Mouse (Mus musculus) liver, embryonic 14.5 days (tissue): ENCODE measurements around the gene Dusp10. TPM values are rescaled to one million over a fixed set of nuclear protein-coding genes. Genes with fewer than 3 reads are reported as not detected.

Experiments used
- ATAC-seq: fragments of 200-750 bp; cut with Nextera tagmentation; 2 replicates; pipeline ENCODE4 v1.8.0; 2017; ENCODE audit warnings: moderate number of reproducible peaks, mild to moderate bottlenecking, moderate library complexity; ENCODE audit not compliant: insufficient read depth
- DNase-seq, 3 experiments: peaks; one replicate each; pipeline ENCODE4 v3.0.0-alpha.2; 2012 to 2013; ENCODE audit warnings: low read depth in 3 of 3, low spot score in 3 of 3
- H3K27ac ChIP-seq: fragments of 300-500 bp; sonication (generic); 2 replicates; pipeline ENCODE4 v1.5.1; 2014; ENCODE audit warnings: moderate library complexity, mild to moderate bottlenecking, control low read depth, inconsistent platforms
- H3K27me3 ChIP-seq: fragments of 300-500 bp; sonication (generic); 2 replicates; pipeline ENCODE4 v1.6.1; 2014; ENCODE audit warnings: mild to moderate bottlenecking, low read length, moderate library complexity; ENCODE audit not compliant: control insufficient read depth, insufficient read depth
- H3K36me3 ChIP-seq: fragments of 300-500 bp; sonication (generic); replicated peaks from 2 replicates; pipeline ENCODE4 v1.6.1; 2014; ENCODE audit warnings: low read depth; ENCODE audit not compliant: control insufficient read depth, insufficient read depth
- H3K4me1 ChIP-seq, 2 experiments: fragments of 200-500 bp in 1 of 2; fragments of 300-500 bp in 1 of 2; sonication (generic) in 1 of 2; replicated peaks; 2 replicates each; pipeline ENCODE4 v1.6.1; 2012 to 2014; ENCODE audit warnings: antibody characterized with exemption in 1 of 2, inconsistent platforms in 1 of 2, low read length in 1 of 2; ENCODE audit not compliant: control insufficient read depth in 2 of 2, insufficient read depth in 2 of 2
- H3K4me2 ChIP-seq: fragments of 300-500 bp; sonication (generic); 2 replicates; pipeline ENCODE4 v1.6.1; 2014; ENCODE audit warnings: low read depth, mild to moderate bottlenecking, control low read depth, moderate library complexity
- H3K4me3 ChIP-seq, 2 experiments: fragments of 200-500 bp in 1 of 2; fragments of 300-500 bp in 1 of 2; sonication (generic) in 1 of 2; 2 replicates each; pipeline ENCODE4 v1.5.1; 2012 to 2014; ENCODE audit warnings: low read depth in 2 of 2, low read length in 2 of 2, mild to moderate bottlenecking in 2 of 2, control low read depth in 1 of 2, inconsistent platforms in 1 of 2, moderate library complexity in 1 of 2; ENCODE audit not compliant: insufficient read depth in 1 of 2
- H3K9ac ChIP-seq: fragments of 300-500 bp; sonication (generic); replicated peaks from 2 replicates; pipeline ENCODE4 v1.6.1; 2014; ENCODE audit warnings: mild to moderate bottlenecking, control low read depth, moderate library complexity
- H3K9me3 ChIP-seq: fragments of 300-500 bp; sonication (generic); 2 replicates; pipeline ENCODE4 v1.6.1; 2016; ENCODE audit warnings: low read length, mixed read lengths; ENCODE audit not compliant: control insufficient read depth
- CTCF ChIP-seq: IDR thresholded peaks from 2 replicates; pipeline ENCODE4 v1.5.1; 2016; ENCODE audit warnings: antibody characterized with exemption, low read depth, control low read depth
- EP300 ChIP-seq: IDR thresholded peaks from 2 replicates; pipeline ENCODE4 v1.6.1; 2016; ENCODE audit warnings: antibody characterized with exemption, low read depth
- WGBS: fragments of 180-500 bp; shearing (Covaris S2); extraction: QIAGEN DNeasy Blood & Tissue Kit; methylation state at CpG from one replicate; pipeline ENCODE4 v1.1.7; 2014; ENCODE audit not compliant: insufficient replicate concordance; 5-methylcytosine and 5-hydroxymethylcytosine counted together
- polyA plus RNA-seq, 2 experiments: library from polyadenylated mRNA; depleted of rRNA in 1 of 2; stranded (reverse) in 1 of 2; unstranded in 1 of 2; fragments of >200 nt; fragmentation: Nextera tagmentation in 1 of 2; extraction: Ambion mirVana in 1 of 2; gene quantifications; 2 replicates each; pipeline versions ENCODE4 v1.2.1 to v1.2.3; 2012 to 2014

The Dusp10 gene
- polyA plus RNA-seq, 2 experiments: 2.0 to 2.7 TPM

DNA sequence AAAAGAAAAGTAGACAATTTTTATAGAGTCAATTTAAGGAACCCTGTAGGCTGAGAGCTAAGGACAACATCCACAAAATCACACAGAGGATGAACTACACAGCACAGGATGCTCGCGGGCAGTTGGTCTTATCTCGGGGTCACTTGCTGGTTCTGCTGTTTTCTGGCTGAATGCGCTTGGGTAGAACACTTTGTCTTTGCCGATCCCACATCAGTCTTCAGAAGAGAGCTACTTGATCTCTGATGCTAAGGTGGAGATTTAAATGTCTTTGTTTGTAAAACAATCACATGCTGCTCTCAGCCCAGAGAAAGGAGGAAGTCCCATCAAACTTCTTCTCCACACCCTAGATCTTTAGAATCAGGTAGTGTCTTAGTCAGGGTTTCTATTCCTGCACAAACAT, 12.0 kb downstream of the Dusp10 start:
- no peak overlapping the region for H3K4me2 ChIP-seq
- no peak for TF ChIP-seq CTCF
- TF ChIP-seq EP300: no peak
- H3K4me3 ChIP-seq: no peak overlapping the region
- H3K36me3 ChIP-seq: no peaks in the 10 kb centered on the region
- H3K27ac ChIP-seq: no peak overlapping the region
- 59% methylated on average over 5 of the region's 5 CpGs for whole genome bisulfite sequencing
- H3K9me3 ChIP-seq: no peaks in the 10 kb centered on the region
- H3K4me1 ChIP-seq: no peaks in the 10 kb centered on the region
- H3K9ac ChIP-seq: no peak overlapping the region
- ATAC-seq (no peak), DNase-seq (no peak)
- H3K27me3 ChIP-seq: no peaks in the 10 kb centered on the region

DNA sequence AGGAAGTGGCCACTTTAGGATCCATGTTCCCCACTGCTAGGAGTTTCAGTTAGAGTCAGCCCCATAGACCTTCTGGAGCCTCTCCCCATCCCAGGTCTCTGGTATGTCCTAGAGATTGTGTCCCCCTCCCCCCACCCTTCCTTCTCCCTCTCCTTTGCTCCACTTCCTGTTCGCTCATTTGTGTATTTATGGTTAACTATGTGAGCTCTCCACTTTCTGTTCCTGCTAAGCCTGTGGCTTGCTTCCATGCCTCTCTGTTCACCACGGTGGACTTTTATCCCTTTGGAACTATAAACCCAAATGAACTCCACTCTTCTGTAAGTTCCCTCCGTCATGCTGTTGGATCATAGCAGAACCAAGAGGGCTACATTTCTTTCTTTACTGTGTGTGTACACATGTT, 13.9 kb downstream of the Dusp10 start:
- TF ChIP-seq EP300: no peak
- TF ChIP-seq CTCF: no peak
- H3K36me3 ChIP-seq: no peaks in the 10 kb centered on the region
- no peaks in the 10 kb centered on the region for H3K9me3 ChIP-seq
- WGBS: 54% methylated on average over 3 of the region's 3 CpGs
- DNase-seq: no peak
- H3K4me2 ChIP-seq: no peak overlapping the region
- no peak overlapping the region for H3K27ac ChIP-seq
- H3K4me3 ChIP-seq: no peak overlapping the region
- H3K27me3 ChIP-seq: no peaks in the 10 kb centered on the region
- no peak for ATAC-seq
- no peaks in the 10 kb centered on the region; a peak in 1 of 4 replicates for H3K4me1 ChIP-seq
- no peak overlapping the region for H3K9ac ChIP-seq

DNA sequence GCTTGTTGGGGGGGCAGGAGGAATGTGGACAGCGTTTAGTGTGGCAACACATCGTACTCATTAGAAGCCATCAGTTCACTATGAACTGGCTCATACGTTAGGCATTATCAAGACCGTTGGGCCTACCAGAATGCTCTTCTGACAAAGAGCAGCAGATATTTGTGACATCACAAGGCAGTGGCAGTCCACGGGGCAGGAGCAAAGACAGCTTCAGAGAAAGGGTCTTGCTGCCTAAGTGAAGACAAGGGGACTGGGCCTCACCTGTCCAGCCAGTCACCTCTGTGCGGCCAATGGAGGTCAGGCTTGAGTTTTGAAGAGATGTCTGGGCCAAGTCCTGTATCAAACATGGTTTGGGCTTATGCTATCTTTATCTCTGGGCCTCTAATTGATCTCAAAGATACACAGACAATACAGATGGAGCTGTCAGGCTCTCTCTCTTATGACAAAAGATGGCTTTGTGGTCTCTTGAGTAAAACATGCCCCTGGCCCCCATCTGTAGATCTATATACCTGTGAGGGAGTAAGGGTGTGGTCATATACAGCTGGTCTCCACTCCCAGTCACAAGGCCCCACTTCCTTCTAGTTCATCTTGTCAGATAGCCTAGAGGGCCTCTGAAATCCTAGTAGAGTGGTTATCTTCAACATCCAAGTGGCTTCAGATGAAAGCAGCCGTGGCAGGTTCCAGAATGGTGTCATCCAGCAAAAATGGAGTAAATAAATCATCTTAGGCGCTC, 17.1 kb downstream of the Dusp10 start:
- Histone ChIP-seq H3K4me2 (no peak overlapping the region), H3K9me3 (no peaks in the 10 kb centered on the region), H3K4me3 (no peak overlapping the region), H3K27ac (no peak overlapping the region), H3K36me3 (no peaks in the 10 kb centered on the region), H3K27me3 (no peaks in the 10 kb centered on the region), H3K9ac (no peak overlapping the region), H3K4me1 (peaks cover 5 to 11% of the 10 kb centered on the region in 2 experiments)
- 64% methylated on average over 8 of the region's 8 CpGs for WGBS
- DNase-seq: no peak
- ATAC-seq: no peak
- no peak for TF ChIP-seq EP300
- no peak for TF ChIP-seq CTCF

DNA sequence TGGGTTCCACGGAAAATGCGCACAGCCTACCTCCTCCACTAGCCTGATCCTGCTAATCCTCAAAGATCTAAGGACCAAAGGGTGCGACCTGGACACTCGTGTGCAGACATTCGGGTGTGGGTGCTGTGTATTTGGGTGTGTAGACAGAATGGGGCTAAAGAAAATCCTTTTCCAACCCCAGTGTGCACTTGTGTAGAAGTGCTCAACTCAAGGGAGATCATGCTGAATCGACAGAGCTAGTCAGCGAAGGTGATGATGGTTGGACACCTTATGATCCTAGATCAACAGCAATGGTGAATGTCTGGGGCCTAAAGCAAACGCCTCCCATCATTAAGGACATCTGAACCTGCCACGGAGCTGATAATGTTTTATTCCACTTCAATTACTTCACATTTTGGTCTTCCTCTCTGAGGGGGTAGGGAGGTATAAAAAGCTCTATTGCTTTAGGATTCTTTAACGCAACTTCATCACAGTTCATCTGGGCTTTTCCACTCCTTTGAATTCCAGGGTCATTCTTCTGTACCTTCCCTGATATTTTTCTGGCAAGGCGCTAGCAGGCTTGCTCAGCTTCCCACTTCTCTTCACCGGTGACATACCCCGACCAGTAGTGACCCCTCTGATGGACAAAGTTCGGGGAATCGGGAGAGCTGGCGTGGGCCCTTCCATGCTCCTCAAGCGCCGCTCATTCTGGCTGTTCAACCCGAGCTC, 19.7 kb downstream of the Dusp10 start:
- Histone ChIP-seq H3K4me2 (peak overlapping the region; percentile 96), H3K9me3 (no peaks in the 10 kb centered on the region), H3K4me3 (peak overlapping the region; percentile 74 to 85), H3K36me3 (no peaks in the 10 kb centered on the region), H3K4me1 (peaks cover 5 to 15% of the 10 kb centered on the region in 2 experiments), H3K9ac (peak overlapping the region; percentile 92), H3K27ac (peak overlapping the region; percentile 80; the same call in 1 of the 2 replicates), H3K27me3 (no peaks in the 10 kb centered on the region)
- 31% methylated on average over 19 of the region's 19 CpGs for WGBS
- TF ChIP-seq EP300 (no peak), CTCF (no peak)
- DNase-seq: no peak
- ATAC-seq: no peak

DNA sequence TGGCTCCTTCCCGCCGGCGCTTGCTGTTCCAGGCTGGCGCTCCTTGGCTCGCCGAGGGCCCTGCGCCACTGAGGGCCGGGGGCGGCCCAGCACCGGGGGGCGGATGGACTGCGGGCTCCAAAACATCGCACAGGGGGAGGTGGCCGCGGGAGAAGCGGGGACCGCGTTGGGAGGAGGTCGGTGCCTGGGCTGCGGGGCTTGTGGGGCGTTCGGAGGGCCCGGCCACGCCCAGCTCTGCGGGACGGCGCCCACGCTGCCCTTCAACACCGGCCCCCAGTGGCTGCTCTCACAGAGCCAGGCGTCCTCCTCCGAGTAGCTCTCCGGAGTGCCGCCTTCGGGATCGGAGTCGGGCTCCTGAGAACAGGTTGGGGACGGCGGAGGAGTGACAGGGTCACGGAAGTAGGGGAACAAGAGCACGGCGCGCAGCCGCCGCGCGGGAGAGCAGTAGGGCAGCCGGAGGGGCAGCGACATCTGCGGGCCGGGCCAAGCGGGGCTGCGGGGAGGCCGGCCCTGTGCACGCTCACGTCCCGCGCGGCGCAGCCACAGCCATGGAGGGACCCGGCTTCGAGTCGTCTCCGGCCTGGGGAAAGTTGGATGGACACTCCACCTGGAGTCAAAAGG, 20.4 kb downstream of the Dusp10 start:
- Histone ChIP-seq H3K9me3 (no peaks in the 10 kb centered on the region), H3K9ac (peak overlapping the region; percentile 92), H3K27me3 (no peaks in the 10 kb centered on the region), H3K4me3 (peak overlapping the region; percentile 74 to 85), H3K4me2 (peak overlapping the region; percentile 96), H3K27ac (peak overlapping the region; percentile 80), H3K36me3 (no peaks in the 10 kb centered on the region), H3K4me1 (peaks cover 5 to 15% of the 10 kb centered on the region in 2 experiments)
- peak; percentile 69 for ATAC-seq
- peak; percentile 40 for TF ChIP-seq CTCF
- TF ChIP-seq EP300: no peak
- WGBS: under 1% methylated on average over 59 of the region's 63 CpGs
- peak; percentile 13 to 49 (median 36) for DNase-seq
